In the genomic region with DNA sequence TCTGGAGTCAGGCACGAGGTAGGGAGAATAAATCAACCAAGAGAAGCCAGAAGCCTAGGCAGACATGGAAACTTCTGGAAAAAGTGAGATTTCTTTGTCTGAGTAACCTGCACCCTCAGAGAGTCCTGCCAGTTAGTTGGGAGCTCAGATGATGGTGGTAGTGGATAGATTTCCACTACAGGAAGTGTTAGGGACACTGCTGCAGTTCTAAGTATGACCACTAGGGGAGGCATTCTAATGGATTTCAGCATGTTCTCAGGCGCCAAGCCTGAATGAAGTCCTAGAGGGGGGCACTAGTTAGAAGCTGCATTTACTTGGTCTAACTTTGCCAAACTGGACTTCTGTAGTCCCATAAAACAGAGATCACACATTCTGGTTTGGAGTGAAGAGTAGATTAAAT, we compare ENCODE assay signal across 11 mouse cellular contexts. TPM values are rescaled to one million over a fixed set of nuclear protein-coding genes. Genes with fewer than 3 reads are reported as not detected.
DNase-seq lines count a peak whose midpoint lies in the region; ATAC-seq and TF ChIP-seq lines count a peak whose summit lies in the region.
"Had no signal": no experiment of that assay in that cellular context is flagged by ENCODE, and none has a peak within 500 bp of the region (broad histone marks: within the 10 kb centered on the region; RNA-seq: fewer than 3 reads in every experiment).

No protein-coding gene starts in this region.

- peak; percentile 85 for TF ChIP-seq CTCF in heart, postnatal 0 days (IDR thresholded peaks at IDR 0.05; ENCODE audit: low read depth)

- no peaks in the 10 kb centered on the region for H3K27me3 ChIP-seq in heart, postnatal 0 days (ENCODE audit: control insufficient read depth, insufficient read depth, low read length)
- H3K27me3 ChIP-seq in heart, embryonic 10.5 days (ENCODE audit: insufficient read depth, poor library complexity, severe bottlenecking), result no peaks in the 10 kb centered on the region
- no peaks in the 10 kb centered on the region for H3K27me3 ChIP-seq in embryonic facial prominence, embryonic 11.5 days (ENCODE audit: control insufficient read depth, insufficient read depth, low read length)
- H3K27me3 ChIP-seq: embryonic facial prominence, embryonic 13.5 days; limb, embryonic 15.5 days; stomach, embryonic 15.5 days had no signal

- no peaks in the 10 kb centered on the region for H3K36me3 ChIP-seq in heart, postnatal 0 days (replicated peaks; ENCODE audit: control insufficient read depth, insufficient read depth, low read length)
- no peaks in the 10 kb centered on the region for H3K36me3 ChIP-seq in heart, embryonic 10.5 days
- H3K36me3 ChIP-seq in embryonic facial prominence, embryonic 11.5 days (replicated peaks; ENCODE audit: control insufficient read depth, insufficient read depth, low read depth, low read length), result no peaks in the 10 kb centered on the region
- H3K36me3 ChIP-seq: embryonic facial prominence, embryonic 13.5 days; limb, embryonic 15.5 days; stomach, embryonic 15.5 days had no signal

- no peak for TF ChIP-seq EP300 in heart, postnatal 0 days (IDR thresholded peaks at IDR 0.05; ENCODE audit: low read depth)

- no peak overlapping the region for H3K9ac ChIP-seq in heart, postnatal 0 days (replicated peaks; ENCODE audit: low read depth, low read length)
- H3K9ac ChIP-seq in embryonic facial prominence, embryonic 11.5 days (replicated peaks; ENCODE audit: low read length), result no peak overlapping the region
- H3K9ac ChIP-seq: embryonic facial prominence, embryonic 13.5 days; limb, embryonic 15.5 days; stomach, embryonic 15.5 days had no signal

- H3K9me3 ChIP-seq in heart, postnatal 0 days (replicated peaks; ENCODE audit: control insufficient read depth, low read length), result no peaks in the 10 kb centered on the region
- no peaks in the 10 kb centered on the region for H3K9me3 ChIP-seq in heart, embryonic 10.5 days
- H3K9me3 ChIP-seq in embryonic facial prominence, embryonic 11.5 days (replicated peaks; ENCODE audit: control insufficient read depth, low read length), result no peaks in the 10 kb centered on the region
- H3K9me3 ChIP-seq: embryonic facial prominence, embryonic 13.5 days; limb, embryonic 15.5 days; stomach, embryonic 15.5 days had no signal

- DNase-seq in heart, postnatal 0 days (ENCODE audit: low spot score), result peak; percentile 34
- DNase-seq in heart, embryonic 10.5 days (ENCODE audit: low spot score), result no peak
- DNase-seq in adrenal gland, postnatal 25 days, result peak; percentile 24
- DNase-seq in embryonic facial prominence, embryonic 11.5 days (ENCODE audit: low spot score), result peak; percentile 76
- peak; percentile 10 to 47 for DNase-seq in layer of hippocampus, adult 8-10 months (ENCODE audit: low spot score in 2 of 2)
- DNase-seq in thymus, postnatal 14 days, result peak; percentile 68

- ATAC-seq in heart, postnatal 0 days (ENCODE audit: insufficient read depth, low read depth), result no peak
- peak; percentile 39 for ATAC-seq in CD4-positive, CD25-positive, alpha-beta regulatory T cell, adult 4 months
- no peak for ATAC-seq in embryonic facial prominence, embryonic 11.5 days (replicated peaks; ENCODE audit: insufficient number of reproducible peaks, low FRiP score, low TSS enrichment, low read depth)
- ATAC-seq in megakaryocyte progenitor cell, adult 5-6 weeks (replicated peaks; ENCODE audit: poor library complexity), result peak; percentile 85

- H3K4me2 ChIP-seq in heart, postnatal 0 days (ENCODE audit: low read depth, low read length), result no peak overlapping the region
- H3K4me2 ChIP-seq in embryonic facial prominence, embryonic 11.5 days (ENCODE audit: low read depth, low read length), result no peak overlapping the region
- H3K4me2 ChIP-seq: embryonic facial prominence, embryonic 13.5 days; limb, embryonic 15.5 days; stomach, embryonic 15.5 days had no signal

- no peak overlapping the region for H3K27ac ChIP-seq in heart, postnatal 0 days (ENCODE audit: low read depth)
- H3K27ac ChIP-seq in heart, embryonic 10.5 days, result no peak overlapping the region
- H3K27ac ChIP-seq in embryonic facial prominence, embryonic 11.5 days (replicated peaks; ENCODE audit: low read depth, low read length), result no peak overlapping the region
- H3K27ac ChIP-seq: embryonic facial prominence, embryonic 13.5 days; limb, embryonic 15.5 days; stomach, embryonic 15.5 days had no signal

- H3K4me1 ChIP-seq in heart, postnatal 0 days (ENCODE audit: control insufficient read depth, insufficient read depth), result no peaks in the 10 kb centered on the region
- H3K4me1 ChIP-seq in heart, embryonic 10.5 days, result no peaks in the 10 kb centered on the region
- no peaks in the 10 kb centered on the region for H3K4me1 ChIP-seq in embryonic facial prominence, embryonic 11.5 days (ENCODE audit: control insufficient read depth, insufficient read depth, low read length)
- H3K4me1 ChIP-seq: embryonic facial prominence, embryonic 13.5 days; limb, embryonic 15.5 days; stomach, embryonic 15.5 days had no signal

- WGBS in heart, postnatal 0 days, result 57% methylated on average over 2 of the region's 2 CpGs
- 55% methylated on average over 2 of the region's 2 CpGs for WGBS in heart, embryonic 10.5 days
- WGBS in embryonic facial prominence, embryonic 11.5 days, result 54% methylated on average over 2 of the region's 2 CpGs

- H3K4me3 ChIP-seq in heart, postnatal 0 days (ENCODE audit: low read depth, low read length), result no peak overlapping the region
- no peak overlapping the region for H3K4me3 ChIP-seq in heart, embryonic 10.5 days
- H3K4me3 ChIP-seq in embryonic facial prominence, embryonic 11.5 days (ENCODE audit: low read depth, low read length), result no peak overlapping the region
- H3K4me3 ChIP-seq: embryonic facial prominence, embryonic 13.5 days; limb, embryonic 15.5 days; stomach, embryonic 15.5 days had no signal

RNA-seq across cellular contexts. Expression of a gene that starts 2.5 kb away (rescaled TPM):
- not detected in 2 replicates for total RNA-seq in heart, postnatal 0 days (2014; rRNA removed; ENCODE audit: low replicate concordance)
- polyA plus RNA-seq in heart, postnatal 0 days (2015; fragmentation: Nextera tagmentation; extraction: Ambion mirVana), result not detected in 2 replicates
- polyA plus RNA-seq in heart, embryonic 10.5 days (2016; fragmentation: Nextera tagmentation; extraction: Ambion mirVana), result not detected in 2 replicates
- not detected for polyA plus RNA-seq in CD4-positive, CD25-positive, alpha-beta regulatory T cell, adult 4 months (2017; shearing (Covaris generic))
- not detected in 2 replicates for total RNA-seq in adrenal gland, postnatal 25 days (2021)
- not detected in 2 replicates for polyA plus RNA-seq in embryonic facial prominence, embryonic 11.5 days (2014; fragmentation: Nextera tagmentation; extraction: Ambion mirVana)
- not detected for total RNA-seq in layer of hippocampus, adult 8-10 months (2022)
- not detected in 2 replicates for total RNA-seq in megakaryocyte progenitor cell, adult 5-6 weeks (2015)
- total RNA-seq in megakaryocyte progenitor cell, adult 5-6 weeks (2017), result not detected in 2 replicates
- polyA plus RNA-seq: embryonic facial prominence, embryonic 13.5 days; limb, embryonic 15.5 days; stomach, embryonic 15.5 days had no signal

RNA-seq across cellular contexts. Expression of a gene that starts 15.1 kb away (rescaled TPM):
- total RNA-seq in heart, postnatal 0 days (2014; rRNA removed; ENCODE audit: low replicate concordance), result not detected in 2 replicates
- polyA plus RNA-seq in heart, postnatal 0 days (2015; fragmentation: Nextera tagmentation; extraction: Ambion mirVana), result not detected in 2 replicates
- polyA plus RNA-seq in heart, embryonic 10.5 days (2016; fragmentation: Nextera tagmentation; extraction: Ambion mirVana), result not detected in 2 replicates
- 1 to 10 TPM in 1 of 2 experiments, under 1 TPM in 1; 0.89 to 1.2 TPM for polyA plus RNA-seq in CD4-positive, CD25-positive, alpha-beta regulatory T cell, adult 4 months (2017; shearing (Covaris generic))
- total RNA-seq in adrenal gland, postnatal 25 days (2021), result not detected in 2 replicates
- polyA plus RNA-seq in embryonic facial prominence, embryonic 11.5 days (2014; fragmentation: Nextera tagmentation; extraction: Ambion mirVana), result not detected in 2 replicates
- not detected for total RNA-seq in layer of hippocampus, adult 8-10 months (2022)
- not detected in 2 replicates for total RNA-seq in megakaryocyte progenitor cell, adult 5-6 weeks (2015)
- not detected in 2 replicates for total RNA-seq in megakaryocyte progenitor cell, adult 5-6 weeks (2017)
- polyA plus RNA-seq: embryonic facial prominence, embryonic 13.5 days; limb, embryonic 15.5 days had no signal

RNA-seq across cellular contexts. Expression of a gene that starts 39.1 kb away (rescaled TPM):
- total RNA-seq in heart, postnatal 0 days (2014; rRNA removed; ENCODE audit: low replicate concordance), result 0.04 and 0.97 TPM in 2 replicates
- polyA plus RNA-seq in heart, postnatal 0 days (2015; fragmentation: Nextera tagmentation; extraction: Ambion mirVana), result 0.32 and 0.51 TPM in 2 replicates
- polyA plus RNA-seq in heart, embryonic 10.5 days (2016; fragmentation: Nextera tagmentation; extraction: Ambion mirVana), result 1.1 and 1.2 TPM in 2 replicates
- polyA plus RNA-seq in CD4-positive, CD25-positive, alpha-beta regulatory T cell, adult 4 months (2017; shearing (Covaris generic)), result not detected
- total RNA-seq in adrenal gland, postnatal 25 days (2021), result 3.0 and 3.9 TPM in 2 replicates
- polyA plus RNA-seq in embryonic facial prominence, embryonic 11.5 days (2014; fragmentation: Nextera tagmentation; extraction: Ambion mirVana), result 4.4 and 5.4 TPM in 2 replicates
- total RNA-seq in layer of hippocampus, adult 8-10 months (2022), result 100 to 1,000 TPM; 180 to 215 (median 192) TPM
- total RNA-seq in megakaryocyte progenitor cell, adult 5-6 weeks (2015), result 0.86 and 3.2 TPM in 2 replicates
- total RNA-seq in megakaryocyte progenitor cell, adult 5-6 weeks (2017), result 1.2 and 3.5 TPM in 2 replicates

Comparison
In these comparisons a context has a peak if more than half of its experiments do, and no peak if none do; other contexts are left out.
1. ATAC-seq: peak in CD4-positive, CD25-positive, alpha-beta regulatory T cell, adult 4 months (single experiment) and megakaryocyte progenitor cell, adult 5-6 weeks (single experiment); none in heart, postnatal 0 days (single experiment) and embryonic facial prominence, embryonic 11.5 days (single experiment).
2. RNA of a gene that starts 39.1 kb away (total RNA-seq): 180 to 215 TPM in layer of hippocampus, adult 8-10 months; 3.0 to 3.9 TPM in adrenal gland, postnatal 25 days, 0.86 to 3.5 TPM in megakaryocyte progenitor cell, adult 5-6 weeks and 0.04 to 0.97 TPM in heart, postnatal 0 days; every median in the first group is over 10 times any median in the second.